Mouse (Mus musculus) kidney, embryonic 14.5 days (tissue): ENCODE results near the gene Zfp335. TPM values are rescaled to one million over a fixed set of nuclear protein-coding genes. Genes with fewer than 3 reads are reported as not detected.

Source experiments
- ATAC-seq: fragments of 200-750 bp; cut with Nextera tagmentation; 2 replicates; pipeline ENCODE4 v1.8.0; 2017; ENCODE audit warnings: moderate number of reproducible peaks, mild to moderate bottlenecking, moderate TSS enrichment, moderate library complexity; ENCODE audit not compliant: low FRiP score, low TSS enrichment
- H3K27ac ChIP-seq: fragments of 300-500 bp; sonication (generic); 2 replicates; pipeline ENCODE4 v1.5.1; 2014; ENCODE audit warnings: low read depth, mild to moderate bottlenecking, low read length, moderate library complexity, mixed read lengths
- H3K27me3 ChIP-seq: fragments of 300-500 bp; sonication (generic); 2 replicates; pipeline ENCODE4 v1.6.1; 2014; ENCODE audit warnings: mild to moderate bottlenecking, low read length; ENCODE audit not compliant: control insufficient read depth, insufficient read depth
- H3K36me3 ChIP-seq: fragments of 300-500 bp; sonication (generic); 2 replicates; pipeline ENCODE4 v1.6.1; 2014; ENCODE audit warnings: low read length, mixed read lengths; ENCODE audit not compliant: control insufficient read depth, insufficient read depth
- H3K4me1 ChIP-seq: fragments of 300-500 bp; sonication (generic); 2 replicates; pipeline ENCODE4 v1.6.1; 2014; ENCODE audit warnings: low read length, mixed read lengths; ENCODE audit not compliant: control insufficient read depth, insufficient read depth
- H3K4me2 ChIP-seq: fragments of 300-500 bp; sonication (generic); replicated peaks from 2 replicates; pipeline ENCODE4 v1.6.1; 2014; ENCODE audit warnings: low read depth, mild to moderate bottlenecking, low read length
- H3K4me3 ChIP-seq: fragments of 300-500 bp; sonication (generic); 2 replicates; pipeline ENCODE4 v1.5.1; 2014; ENCODE audit warnings: mild to moderate bottlenecking, low read length
- H3K9ac ChIP-seq: fragments of 300-500 bp; sonication (generic); 2 replicates; pipeline ENCODE4 v1.6.1; 2014; ENCODE audit warnings: low read depth, mild to moderate bottlenecking, low read length, moderate library complexity
- H3K9me3 ChIP-seq: fragments of 300-500 bp; sonication (generic); 2 replicates; pipeline ENCODE4 v1.6.1; 2016; ENCODE audit warnings: low read length; ENCODE audit not compliant: control insufficient read depth
- WGBS: fragments of 180-500 bp; shearing (Covaris S2); extraction: QIAGEN DNeasy Blood & Tissue Kit; methylation state at CpG from one replicate; pipeline ENCODE4 v1.1.7; 2014; 5-methylcytosine and 5-hydroxymethylcytosine counted together
- polyA plus RNA-seq: library from polyadenylated mRNA; unstranded; fragments of >200 nt; fragmentation: Nextera tagmentation; extraction: Ambion mirVana; gene quantifications from 2 replicates; pipeline ENCODE4 v1.2.1, GENCODE M21; 2014

Gene Zfp335
- polyA plus RNA-seq, 1 experiment from 2014 or later = 13.8 TPM

GRCm38 (mm10) chr2:164916820-164917219 lies 5.3 kb upstream of the Zfp335 start:
- no peaks in the 10 kb centered on the region for H3K27me3 ChIP-seq
- ATAC-seq = no peak
- no peak overlapping the region for H3K27ac ChIP-seq
- no peaks in the 10 kb centered on the region for H3K9me3 ChIP-seq
- no peak overlapping the region for H3K4me2 ChIP-seq
- no peaks in the 10 kb centered on the region for H3K4me1 ChIP-seq
- H3K36me3 ChIP-seq = peaks cover 4% of the 10 kb centered on the region; the same call in 1 of the 2 replicates
- 36% methylated on average over 5 of the region's 5 CpGs for WGBS
- H3K9ac ChIP-seq = no peak overlapping the region
- H3K4me3 ChIP-seq = no peak overlapping the region

- no peaks in the 10 kb centered on the region for H3K27me3 ChIP-seq
- no peak overlapping the region for H3K27ac ChIP-seq
- H3K9ac ChIP-seq = no peak overlapping the region
- H3K4me2 ChIP-seq = no peak overlapping the region
- no peak overlapping the region for H3K4me3 ChIP-seq
- H3K4me1 ChIP-seq = peaks cover 14% of the 10 kb centered on the region
- 88% methylated on average over 2 of the region's 2 CpGs for WGBS
- H3K36me3 ChIP-seq = peaks cover 10% of the 10 kb centered on the region
- no peaks in the 10 kb centered on the region for H3K9me3 ChIP-seq
- ATAC-seq = no peak
Measured at GRCm38 (mm10) chr2:164913428-164913786, 1.9 kb upstream of the Zfp335 start.

GRCm38 (mm10) chr2:164912749-164913427 lies 1.3 kb upstream of the Zfp335 start:
- H3K4me3 ChIP-seq = no peak overlapping the region
- no peak overlapping the region for H3K4me2 ChIP-seq

GRCm38 (mm10) chr2:164912151-164912550 lies 594 bp upstream of the Zfp335 start:
- Histone ChIP-seq H3K4me2 (peak overlapping the region; percentile 54), H3K9ac (peak overlapping the region; percentile 96), H3K9me3 (no peaks in the 10 kb centered on the region), H3K27me3 (no peaks in the 10 kb centered on the region), H3K4me1 (peaks cover 14% of the 10 kb centered on the region), H3K36me3 (peaks cover 22% of the 10 kb centered on the region), H3K27ac (peak overlapping the region; percentile 95), H3K4me3 (peak overlapping the region; percentile 83)
- 19% methylated on average over 12 of the region's 12 CpGs for WGBS
- ATAC-seq = peak; percentile 10; the same call in 1 of the 2 replicates

More at GRCm38 (mm10) chr2:164912749-164913427, 1.3 kb upstream of the Zfp335 start:
- Histone ChIP-seq H3K9ac (no peak overlapping the region), H3K4me1 (peaks cover 14% of the 10 kb centered on the region), H3K9me3 (no peaks in the 10 kb centered on the region), H3K27me3 (no peaks in the 10 kb centered on the region), H3K36me3 (peaks cover 15% of the 10 kb centered on the region), H3K27ac (no peak overlapping the region)
- 84% methylated on average over 8 of the region's 9 CpGs for WGBS
- ATAC-seq = no peak

- peaks cover 14% of the 10 kb centered on the region for H3K4me1 ChIP-seq
- peak overlapping the region; percentile 96 for H3K9ac ChIP-seq
- H3K9me3 ChIP-seq = peaks cover 6% of the 10 kb centered on the region
- peaks cover 39% of the 10 kb centered on the region for H3K36me3 ChIP-seq
- H3K27me3 ChIP-seq = no peaks in the 10 kb centered on the region
- no peak for ATAC-seq
- 5% methylated on average over 37 of the region's 37 CpGs for WGBS
- peak overlapping the region; percentile 81 for H3K4me2 ChIP-seq
- H3K27ac ChIP-seq = peak overlapping the region; percentile 95
- peak overlapping the region; percentile 83 for H3K4me3 ChIP-seq
Measured at GRCm38 (mm10) chr2:164910360-164911061, 1.0 kb downstream of the Zfp335 start.

GRCm38 (mm10) chr2:164909542-164909941 lies 2.0 kb downstream of the Zfp335 start:
- WGBS = 84% methylated on average over 1 of the region's 1 CpGs
- ATAC-seq = no peak

GRCm38 (mm10) chr2:164909100-164909499 lies 2.5 kb downstream of the Zfp335 start:
- H3K4me2 ChIP-seq = no peak overlapping the region
- 0 out of 2 replicates have a peak overlapping the region, but pooled peaks have one; percentile 4 for H3K4me3 ChIP-seq
- no peak for ATAC-seq
- no peaks in the 10 kb centered on the region for H3K27me3 ChIP-seq
- WGBS = 87% methylated on average over 3 of the region's 3 CpGs
- peaks cover 53% of the 10 kb centered on the region for H3K36me3 ChIP-seq
- peaks cover 14% of the 10 kb centered on the region for H3K4me1 ChIP-seq
- peaks cover 6% of the 10 kb centered on the region for H3K9me3 ChIP-seq
- no peak overlapping the region for H3K27ac ChIP-seq
- H3K9ac ChIP-seq = no peak overlapping the region

More at GRCm38 (mm10) chr2:164909542-164909941, 2.0 kb downstream of the Zfp335 start:
- Histone ChIP-seq H3K4me1 (peaks cover 14% of the 10 kb centered on the region), H3K27ac (no peak overlapping the region), H3K9me3 (peaks cover 6% of the 10 kb centered on the region), H3K4me2 (peak overlapping the region; percentile 81), H3K36me3 (peaks cover 49% of the 10 kb centered on the region), H3K4me3 (peak overlapping the region; percentile 83), H3K27me3 (no peaks in the 10 kb centered on the region), H3K9ac (peak overlapping the region; percentile 96; the same call in 1 of the 2 replicates)

GRCm38 (mm10) chr2:164908011-164908410 lies 3.5 kb downstream of the Zfp335 start:
- WGBS = 100% methylated on average over 5 of the region's 5 CpGs
- Histone ChIP-seq H3K4me3 (no peak overlapping the region), H3K36me3 (peaks cover 58% of the 10 kb centered on the region), H3K4me1 (peaks cover 14% of the 10 kb centered on the region), H3K27me3 (no peaks in the 10 kb centered on the region), H3K4me2 (no peak overlapping the region), H3K27ac (no peak overlapping the region), H3K9ac (no peak overlapping the region), H3K9me3 (peaks cover 6% of the 10 kb centered on the region)
- no peak for ATAC-seq

GRCm38 (mm10) chr2:164907511-164907910 lies 4.0 kb downstream of the Zfp335 start:
- no peak overlapping the region for H3K4me3 ChIP-seq
- WGBS = 94% methylated on average over 12 of the region's 12 CpGs
- H3K36me3 ChIP-seq = peaks cover 63% of the 10 kb centered on the region
- no peak for ATAC-seq
- H3K9ac ChIP-seq = no peak overlapping the region
- H3K27me3 ChIP-seq = no peaks in the 10 kb centered on the region
- H3K4me1 ChIP-seq = peaks cover 14% of the 10 kb centered on the region
- no peak overlapping the region for H3K4me2 ChIP-seq
- H3K27ac ChIP-seq = no peak overlapping the region
- H3K9me3 ChIP-seq = peaks cover 6% of the 10 kb centered on the region
